Mouse (Mus musculus) gastrocnemius, postnatal 36 days (tissue): ENCODE data around the gene Slc4a5. TPM values are rescaled to one million over a fixed set of nuclear protein-coding genes. Genes with fewer than 3 reads are reported as not detected.
"Not testable (repeated sequence)": the region's sequence is repeated elsewhere in the genome, so short reads cannot be mapped to it uniquely, and the experiment has no call there.

Source experiments
- DNase-seq, 2 experiments: peaks; one replicate each; pipeline ENCODE4 v3.0.0; 2022
- intact Hi-C: fragments of 180-260 bp; cut with DNase I; formaldehyde crosslinking; loops from one replicate; pipeline ENCODE4 v1.15.1; 2025
- total RNA-seq, 2 experiments: library from RNA; stranded (reverse); gene quantifications; 2 replicates each; pipeline ENCODE4 v1.2.3; 2021

Gene Slc4a5
- total RNA-seq, 2 experiments from 2014 or later: not detected

DNA sequence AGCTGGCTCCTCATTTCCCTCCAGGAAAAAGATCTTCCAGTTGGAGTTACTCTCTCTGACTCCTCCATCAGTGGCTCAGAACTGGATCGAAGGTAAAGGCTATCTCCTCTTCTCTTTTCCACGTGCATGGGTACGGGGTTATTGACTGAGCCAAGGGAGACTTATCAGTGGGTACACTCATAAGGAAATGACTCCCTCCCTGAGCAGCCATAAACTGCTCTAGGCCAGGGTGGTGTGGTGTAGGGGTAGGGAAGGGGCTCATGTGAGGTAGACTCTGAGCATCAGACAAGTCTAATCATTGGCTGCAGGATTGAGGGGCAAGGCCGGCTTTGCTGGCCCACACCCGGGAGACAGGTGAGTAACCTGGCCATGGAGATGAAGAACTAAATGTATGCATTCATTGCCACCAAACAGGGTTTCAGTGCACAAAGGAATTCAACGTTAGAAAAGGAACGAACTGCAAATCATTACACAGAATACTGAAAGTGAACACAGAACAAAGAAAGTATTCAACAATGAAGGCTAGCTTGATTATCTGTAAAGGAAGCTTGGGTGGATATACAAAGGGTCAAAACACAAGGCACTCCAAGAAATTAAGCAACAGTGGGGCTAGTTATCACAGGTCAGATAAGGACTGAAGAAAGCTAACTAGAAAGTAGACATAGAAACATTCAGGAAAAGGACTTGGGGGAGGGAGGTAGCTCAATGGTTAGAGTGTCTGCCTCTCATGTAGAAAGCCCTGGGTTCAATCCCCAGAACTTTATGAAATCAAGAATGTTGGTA is 81.0 kb downstream of the Slc4a5 start:
- intact Hi-C loops: no loop called here

GRCm38 (mm10) chr6:83301294-83301693 is 81.7 kb downstream of the Slc4a5 start:
- intact Hi-C loops: no loop called here
- no peak for DNase-seq

More for the DNA sequence above, 81.0 kb downstream of the Slc4a5 start:
- no peak for DNase-seq

DNA sequence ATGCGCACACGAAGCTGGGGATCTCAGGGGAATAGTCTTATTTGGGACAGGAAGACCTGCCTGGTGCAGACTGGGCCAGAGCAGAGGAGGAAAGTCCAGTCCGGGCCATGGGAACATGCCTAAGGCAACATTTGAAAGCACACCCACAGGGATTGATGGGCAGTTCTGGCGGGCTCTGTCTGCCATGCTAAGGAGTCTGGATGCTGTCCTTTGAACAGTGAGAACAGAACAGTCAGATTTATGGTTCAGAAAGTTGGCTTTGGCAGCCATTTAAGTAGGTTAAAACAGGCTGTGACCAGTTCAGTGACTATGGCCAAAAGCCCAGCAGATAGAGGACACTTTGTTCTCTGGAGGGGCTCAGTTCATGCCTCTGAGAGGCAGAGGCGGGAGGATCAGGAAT is 82.6 kb downstream of the Slc4a5 start:
- intact Hi-C loops: no loop called here
- no peak for DNase-seq

DNA sequence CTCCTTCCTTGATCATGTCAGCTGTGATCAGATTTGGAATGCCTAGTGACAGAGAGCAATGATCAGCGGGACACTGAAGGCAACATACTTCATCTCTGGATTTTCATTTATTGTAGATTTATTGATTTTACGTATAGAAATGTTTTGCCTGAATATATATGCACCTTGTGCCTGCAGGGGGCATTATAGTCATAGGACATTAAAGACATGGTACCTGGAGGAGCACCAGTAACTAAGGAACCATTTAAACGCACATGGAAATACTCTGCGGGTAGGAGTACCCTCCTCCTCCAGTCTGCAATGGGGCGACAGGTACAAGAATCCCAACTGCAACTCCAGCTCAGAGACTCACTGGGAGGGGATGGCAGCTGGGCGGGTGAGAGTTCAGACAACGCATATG is 89.4 kb downstream of the Slc4a5 start:
- intact Hi-C loops: no loop called here
- DNase-seq: no peak

GRCm38 (mm10) chr6:83311206-83311605 is 91.6 kb downstream of the Slc4a5 start:
- no peak for DNase-seq
- intact Hi-C loops: no loop called here

DNA sequence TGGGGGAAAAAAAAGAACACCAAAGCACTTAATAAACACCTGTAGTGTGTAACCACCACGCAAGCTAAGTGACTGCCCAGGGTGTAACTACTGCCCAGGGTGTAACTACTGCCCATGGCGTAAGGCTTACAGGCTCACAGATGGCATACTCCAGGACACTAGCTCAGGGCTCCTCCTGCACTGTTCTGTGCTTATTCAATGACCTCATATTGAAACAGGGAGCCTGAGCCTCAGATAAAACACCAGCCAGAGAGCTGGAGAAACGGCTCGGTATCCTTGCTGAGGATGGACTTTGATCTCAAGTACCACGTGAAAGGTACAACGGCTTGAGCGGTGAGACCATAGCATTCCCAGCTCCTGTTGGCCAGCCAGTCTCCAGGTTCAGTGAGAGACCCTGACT is 92.4 kb downstream of the Slc4a5 start:
- intact Hi-C loops: no loop called here
- DNase-seq: no peak

GRCm38 (mm10) chr6:83312514-83312913 is 92.9 kb downstream of the Slc4a5 start:
- DNase-seq: no peak
- intact Hi-C loops: no loop called here

DNA sequence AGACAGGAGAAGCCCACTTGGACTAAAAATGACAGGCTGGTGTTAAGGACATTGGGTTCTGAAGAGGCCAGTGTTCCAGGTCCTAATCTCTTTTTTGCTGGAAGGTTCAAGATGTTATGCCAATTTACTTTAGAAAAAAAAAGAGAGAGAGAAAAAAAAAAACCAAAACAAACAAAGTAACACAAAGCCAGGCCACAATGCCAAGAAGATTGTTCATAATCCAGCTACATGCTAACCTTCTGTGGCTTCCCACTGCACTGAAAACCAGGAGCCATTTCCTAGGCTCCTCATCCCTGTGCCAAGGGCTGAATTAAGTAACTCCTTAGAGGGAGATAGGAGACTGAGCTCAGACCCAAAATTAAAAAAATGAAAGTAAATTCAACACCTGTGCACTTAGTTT is 95.7 kb downstream of the Slc4a5 start:
- DNase-seq: no peak
- intact Hi-C loops: no loop called here

GRCm38 (mm10) chr6:83316022-83316421 is 96.4 kb downstream of the Slc4a5 start:
- DNase-seq: no peak
- intact Hi-C loops: no loop called here

DNA sequence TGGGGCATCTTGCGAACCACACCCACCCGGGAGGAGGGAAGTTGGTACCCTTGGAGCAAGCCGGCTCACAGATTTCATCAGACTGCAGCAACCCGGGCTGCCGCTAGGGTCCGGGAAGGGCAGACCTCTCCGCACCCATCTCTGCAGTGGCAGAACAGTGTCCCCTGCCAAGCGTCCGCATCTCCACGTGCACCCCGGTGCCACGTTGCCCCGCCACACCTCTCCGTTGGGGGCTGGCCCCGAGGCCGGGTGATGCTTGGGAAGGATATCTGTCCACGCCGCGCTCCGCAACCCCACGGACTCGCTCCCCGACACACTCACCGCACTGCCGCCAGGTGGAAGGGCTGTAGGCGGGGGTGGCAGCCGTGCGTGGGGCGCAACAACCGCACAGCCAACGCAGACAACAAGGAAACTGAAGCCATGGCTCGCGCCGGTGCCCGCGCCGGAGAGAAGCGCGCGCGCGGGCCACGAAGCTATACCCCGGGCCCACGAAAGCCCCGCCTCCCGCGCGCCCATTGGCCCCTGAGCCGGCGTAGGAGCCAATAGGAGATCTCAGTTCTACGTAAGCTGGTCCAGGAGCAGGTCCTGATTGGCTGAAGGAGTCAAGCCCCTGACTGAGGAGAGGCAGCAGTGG is 97.6 kb downstream of the Slc4a5 start:
- DNase-seq: peak; percentile 79 to 87
- intact Hi-C loops: no loop called here

GRCm38 (mm10) chr6:83321927-83322326 is 102.3 kb downstream of the Slc4a5 start:
- no peak for DNase-seq
- intact Hi-C loops: no loop called here

- no peak for DNase-seq
- intact Hi-C loops: no loop called here
Observed at GRCm38 (mm10) chr6:83322794-83323193, 103.2 kb downstream of the Slc4a5 start.

DNA sequence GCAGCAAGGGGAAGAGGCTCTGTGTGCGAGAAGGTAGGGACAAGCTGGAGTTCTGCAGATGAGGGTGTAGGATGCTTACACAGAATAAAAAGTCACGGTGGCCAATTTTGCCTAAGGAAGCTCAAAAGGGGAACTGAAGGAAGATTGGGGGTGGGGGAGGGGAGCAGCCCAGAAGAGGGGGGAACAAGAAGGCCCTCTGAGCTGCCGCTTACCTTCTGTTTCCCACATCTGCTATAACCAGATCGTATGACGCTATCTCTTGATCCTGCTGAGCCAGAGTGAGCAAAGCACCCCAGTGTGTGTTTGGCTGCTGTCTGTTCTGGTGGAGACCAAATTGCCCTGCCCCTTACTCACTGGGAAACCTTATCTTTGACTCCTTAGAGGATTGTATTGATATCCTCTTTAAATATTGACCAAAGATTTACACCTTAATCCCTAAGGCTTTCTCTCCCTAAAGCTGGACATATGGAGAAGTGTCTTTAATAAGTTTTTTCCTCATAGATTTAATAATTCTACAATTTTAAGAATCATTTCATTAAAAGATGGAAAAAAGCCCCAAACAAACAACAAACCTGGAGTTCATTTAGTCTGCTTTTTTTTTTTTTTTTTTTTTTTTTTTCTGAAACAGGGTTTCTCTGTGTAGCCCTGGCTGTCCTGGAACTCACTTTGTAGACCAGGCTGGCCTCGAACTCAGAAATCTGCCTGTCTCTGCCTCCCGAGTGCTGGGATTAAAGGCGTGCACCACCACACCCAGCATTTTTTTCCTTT is 104.2 kb downstream of the Slc4a5 start:
- intact Hi-C loops: no loop called here
- no peak for DNase-seq

DNA sequence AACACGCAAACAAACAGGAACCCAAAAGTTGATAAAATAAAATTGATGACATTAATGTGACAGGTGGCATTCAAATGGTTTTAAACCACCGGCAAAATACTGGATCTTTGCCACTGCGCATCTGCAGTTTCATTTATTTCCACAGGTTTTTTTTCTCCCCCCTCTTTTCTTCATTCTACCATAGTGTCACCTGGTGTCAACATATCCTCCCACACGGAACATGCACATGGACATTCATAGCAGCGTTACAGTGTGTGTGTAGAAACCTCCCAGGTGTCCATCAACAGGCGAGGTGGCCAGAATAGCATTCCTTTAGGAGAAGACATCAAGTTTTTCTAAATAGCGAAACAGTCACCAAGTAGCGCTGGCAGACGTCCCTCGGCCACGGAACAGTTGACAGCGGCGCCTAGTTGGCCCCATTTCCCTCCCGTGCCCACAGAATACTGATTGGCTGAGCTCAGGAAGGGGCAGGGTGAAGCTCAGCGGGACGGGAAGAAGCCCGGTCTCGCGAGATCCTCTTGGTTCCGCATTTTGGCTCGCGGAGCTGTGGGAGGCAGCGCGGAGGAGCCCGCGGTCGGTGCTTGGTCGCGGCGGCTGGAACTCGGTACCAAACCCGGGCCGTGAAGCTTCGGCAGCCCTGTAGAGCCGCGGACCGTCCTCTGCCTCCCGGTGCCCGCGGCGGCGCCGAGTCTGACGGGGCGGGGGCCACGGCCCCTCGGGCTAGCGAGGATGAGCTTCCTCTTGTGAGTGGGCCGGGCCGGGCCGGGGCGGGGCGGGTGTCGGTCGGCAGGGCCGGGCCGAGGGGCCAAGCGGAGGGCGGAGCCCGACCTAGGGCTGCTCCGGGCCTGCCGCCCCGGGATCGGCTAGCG is 106.1 kb downstream of the Slc4a5 start, which contains the start of the genes Mthfd2 and Mob1a:
Gene Mthfd2 (minus strand): TSS at position 384 of the 869 bp plus-strand sequence.
Gene Mob1a (plus strand): TSS at position 492 of the 869 bp plus-strand sequence.
- peak; percentile 91 to 95 for DNase-seq
- intact Hi-C loops: no loop called here

DNA sequence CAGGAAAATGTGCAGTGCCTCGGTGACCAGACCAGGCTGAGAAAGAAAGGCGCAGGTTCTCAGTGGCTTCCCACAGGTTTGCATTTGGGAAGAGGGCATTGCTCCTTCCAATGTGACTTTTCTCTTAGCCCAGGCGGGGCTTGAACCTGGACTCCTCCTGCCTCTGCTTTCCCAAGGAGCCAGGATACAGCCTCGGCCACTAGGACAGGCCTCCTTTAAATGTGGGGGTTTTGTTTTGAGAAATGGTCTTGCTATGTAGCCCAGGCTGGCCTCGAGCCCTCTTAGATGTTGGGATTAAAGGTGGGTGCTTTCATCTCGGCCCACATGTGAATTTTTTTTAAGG is 106.7 kb downstream of the Slc4a5 start:
- intact Hi-C loops: no loop called here
- DNase-seq: no peak

DNA sequence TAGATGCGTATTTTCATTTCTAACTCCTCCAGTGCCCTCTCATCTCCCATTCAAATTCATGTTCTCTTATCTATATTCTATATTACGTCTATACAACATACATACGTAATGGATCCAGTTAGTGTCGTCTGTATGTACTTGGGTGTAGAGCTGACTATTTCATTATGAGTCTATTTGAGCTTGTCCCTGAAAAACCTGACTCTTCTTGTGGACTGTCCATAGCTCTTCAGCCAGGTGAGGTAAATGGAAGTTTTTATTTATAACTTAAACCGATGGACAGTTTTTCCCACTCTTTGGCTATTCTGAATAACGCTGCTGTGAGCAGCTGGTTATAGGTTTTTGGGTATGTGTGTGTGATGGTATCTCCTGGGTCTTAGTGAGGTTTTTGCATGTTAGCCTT is 107.1 kb downstream of the Slc4a5 start:
- no peak for DNase-seq
- intact Hi-C loops: no loop called here

GRCm38 (mm10) chr6:83327591-83328190 is 108.1 kb downstream of the Slc4a5 start:
- DNase-seq: no peak
- intact Hi-C loops: no loop called here

DNA sequence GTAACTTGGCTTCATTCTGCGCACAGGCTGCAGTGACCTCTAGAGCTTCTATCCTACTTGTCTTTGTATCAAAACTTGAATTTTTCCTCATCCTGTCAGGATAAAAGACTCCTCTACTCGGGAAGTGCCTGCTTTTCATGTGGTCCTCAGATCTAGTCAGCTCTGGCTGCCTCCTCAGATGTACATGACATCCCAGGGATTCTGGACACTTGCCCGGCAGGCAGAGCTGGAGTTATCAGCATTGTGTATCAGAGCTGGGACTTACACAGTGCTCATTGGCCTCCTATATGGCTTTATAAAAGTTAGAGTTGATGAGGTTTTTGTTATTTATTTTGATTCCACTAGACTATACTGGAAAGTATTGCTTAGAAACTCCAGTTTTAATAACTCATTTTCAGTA is 121.8 kb downstream of the Slc4a5 start:
- intact Hi-C loops: no loop called here
- DNase-seq: no peak

- intact Hi-C loops: no loop called here
- DNase-seq: no peak
Observed at GRCm38 (mm10) chr6:83342957-83343356, 123.3 kb downstream of the Slc4a5 start.

- DNase-seq, intact Hi-C loops: not testable (repeated sequence)
Observed at GRCm38 (mm10) chr6:83345285-83345684, 125.7 kb downstream of the Slc4a5 start.
